Mouse (Mus musculus): ENCODE measurements around the gene Fabp3.
A peak's percentile ranks its signal among the peaks of the same experiment; 100 is the strongest.

The Fabp3 gene

GRCm38 (mm10) chr4:130308231-130309081 is at the start of gene Fabp3, which contains the start of gene Gm10570:
Gene Fabp3, plus strand, starts transcription at chr4:130308595.
Gene Gm10570, minus strand, starts transcription at chr4:130308674.
- peak; percentile 68 for DNase-seq (ENCODE audit: low read depth, low spot score)

- DNase-seq (ENCODE audit: low read depth, low spot score): no peak
Measured at GRCm38 (mm10) chr4:130260406-130260805, 48.0 kb upstream of the Fabp3 start.

- no peak for DNase-seq (ENCODE audit: low read depth, low spot score)
Measured at GRCm38 (mm10) chr4:130264131-130264530, 44.3 kb upstream of the Fabp3 start.

GRCm38 (mm10) chr4:130264698-130265349 is 43.6 kb upstream of the Fabp3 start:
- DNase-seq (ENCODE audit: low read depth, low spot score): no peak

- no peak for DNase-seq (ENCODE audit: low read depth, low spot score)
Measured at GRCm38 (mm10) chr4:130266601-130267000, 41.8 kb upstream of the Fabp3 start.

GRCm38 (mm10) chr4:130267069-130267468 is 41.3 kb upstream of the Fabp3 start:
- no peak for DNase-seq (ENCODE audit: low read depth, low spot score)

DNA sequence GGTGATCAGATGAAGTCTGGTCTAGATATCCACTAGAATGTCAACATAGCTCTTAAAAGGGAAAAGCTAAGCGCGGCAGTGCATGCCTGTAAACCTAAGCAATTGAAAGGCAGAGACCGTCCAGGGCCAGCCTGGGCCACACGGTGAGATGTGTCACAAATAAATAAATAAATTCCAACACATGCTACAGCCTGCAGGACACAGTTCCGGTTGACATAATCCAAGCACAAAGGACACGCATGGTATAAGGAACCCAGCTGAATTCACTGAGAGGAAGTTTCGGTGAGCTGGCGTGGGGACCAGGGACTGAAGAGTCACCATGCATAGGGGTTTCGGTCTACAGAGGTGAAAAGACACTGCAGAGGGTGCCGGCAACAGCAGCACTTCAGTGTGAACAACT is 39.7 kb upstream of the Fabp3 start:
- no peak for DNase-seq (ENCODE audit: low read depth, low spot score)

DNA sequence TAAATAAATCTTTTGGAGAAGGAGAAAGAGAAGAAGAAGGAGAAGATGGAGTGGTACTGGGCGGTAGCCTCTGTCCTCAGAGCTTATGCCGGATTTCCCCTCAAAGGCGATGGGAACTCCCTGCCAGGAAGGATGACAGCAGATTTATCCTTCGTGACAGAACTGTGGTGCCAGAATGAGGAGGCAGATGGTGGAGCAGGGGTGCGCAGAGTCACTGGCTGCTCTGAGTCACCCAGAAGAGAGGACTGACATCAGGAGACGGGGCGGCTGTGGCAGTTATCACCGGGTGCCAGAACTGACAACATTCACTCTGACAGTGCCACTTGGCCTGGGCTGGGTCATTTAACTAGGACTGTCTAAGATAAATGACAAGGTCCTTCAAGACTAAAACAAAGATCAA is 38.3 kb upstream of the Fabp3 start:
- peak; percentile 68 for DNase-seq (ENCODE audit: low read depth, low spot score)

DNA sequence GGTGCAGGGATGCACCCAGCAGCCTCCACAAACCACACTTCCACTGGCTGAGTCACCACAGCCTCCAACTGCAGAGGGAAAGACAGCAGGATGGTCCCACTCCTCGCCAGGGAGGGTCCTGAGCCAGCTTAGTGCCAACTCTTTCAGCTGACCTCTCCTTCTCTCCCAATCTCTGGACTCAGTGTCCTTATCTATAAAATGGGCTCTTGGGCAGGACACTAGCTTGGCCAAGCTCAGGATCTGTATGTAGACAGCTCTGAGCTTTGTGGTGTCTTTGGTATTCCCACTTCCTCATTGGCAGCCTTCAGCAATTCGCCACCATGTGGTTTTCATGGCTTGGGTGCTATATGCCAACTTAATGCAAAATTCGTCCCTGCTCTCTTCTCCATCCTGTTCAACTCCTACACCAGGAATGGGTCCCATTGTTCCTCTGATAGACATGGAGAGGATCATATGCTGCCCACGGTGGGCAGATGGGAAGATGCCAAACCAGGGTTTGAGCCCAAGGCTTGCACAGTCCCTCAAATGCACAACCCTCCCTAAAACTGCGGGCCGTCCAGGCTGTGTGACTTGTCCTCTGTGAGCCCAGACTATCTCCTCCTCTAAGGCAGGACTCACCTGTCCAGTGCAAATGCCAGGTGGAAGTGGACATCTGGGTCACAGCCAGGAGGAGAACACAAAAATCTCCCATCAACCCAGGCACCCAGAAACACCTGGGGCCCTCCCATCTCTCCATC is 37.6 kb upstream of the Fabp3 start:
- DNase-seq (ENCODE audit: low read depth, low spot score): peak; percentile 52

- peak; percentile 68 for DNase-seq (ENCODE audit: low read depth, low spot score)
Measured at GRCm38 (mm10) chr4:130273698-130274345, 34.6 kb upstream of the Fabp3 start.

- DNase-seq (ENCODE audit: low read depth, low spot score): no peak
Measured at GRCm38 (mm10) chr4:130274346-130275015, 33.9 kb upstream of the Fabp3 start.

- no peak for DNase-seq (ENCODE audit: low read depth, low spot score)
Measured at GRCm38 (mm10) chr4:130275016-130275822, 33.2 kb upstream of the Fabp3 start.

GRCm38 (mm10) chr4:130275823-130276105 is 32.6 kb upstream of the Fabp3 start:
- no peak for DNase-seq (ENCODE audit: low read depth, low spot score)

DNA sequence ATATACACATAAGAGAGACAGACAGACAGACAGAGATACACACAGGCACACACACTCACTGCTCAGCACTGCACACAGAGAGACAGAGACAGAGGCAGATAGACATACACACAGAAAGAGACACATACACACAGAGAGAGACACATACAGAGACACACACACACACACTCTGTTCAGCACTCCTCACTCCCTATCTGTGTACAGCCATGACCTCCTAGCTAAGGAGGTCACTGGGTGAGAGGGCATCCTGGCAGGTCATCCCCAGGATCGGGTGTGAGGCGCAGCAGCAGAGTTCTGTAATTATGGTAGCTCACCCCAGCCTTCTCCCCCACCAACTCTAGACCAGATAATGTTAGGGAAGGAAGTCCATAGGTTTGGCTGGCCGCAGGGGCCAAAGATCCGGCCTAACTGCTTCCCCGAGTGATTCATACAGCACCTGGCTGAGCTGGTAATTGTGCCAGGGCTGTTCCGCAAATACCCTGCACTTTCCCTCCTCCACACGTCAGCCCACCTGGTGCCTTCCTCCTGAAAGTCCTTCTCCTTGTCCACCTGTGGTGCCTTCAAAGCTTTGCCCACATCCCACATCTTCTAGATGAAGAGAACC is 31.7 kb upstream of the Fabp3 start:
- DNase-seq (ENCODE audit: low read depth, low spot score): no peak

GRCm38 (mm10) chr4:130279105-130279504 is 29.3 kb upstream of the Fabp3 start, which contains the start of gene Serinc2:
Gene Serinc2, minus strand, starts transcription at chr4:130279205.
- no peak for DNase-seq (ENCODE audit: low read depth, low spot score)

DNA sequence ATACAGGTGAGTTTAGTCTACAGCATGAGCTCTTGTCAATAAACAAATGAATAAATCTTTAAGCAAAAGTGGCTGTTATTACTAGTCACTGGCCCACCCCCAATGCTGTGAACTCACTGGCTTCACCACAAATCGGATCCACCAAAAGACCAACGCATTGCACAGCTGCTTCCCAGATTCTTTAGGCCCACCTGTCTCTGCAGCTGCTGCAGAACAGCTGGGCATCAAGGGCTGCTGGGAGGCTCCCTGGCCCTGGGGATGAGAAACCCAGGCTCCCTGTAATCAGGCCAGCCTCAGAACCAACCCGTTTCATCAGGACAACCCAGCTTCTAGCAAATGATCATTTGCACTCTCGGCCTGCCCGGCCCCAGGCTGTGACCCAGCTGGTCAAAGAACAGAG is 25.5 kb upstream of the Fabp3 start:
- no peak for DNase-seq (ENCODE audit: low read depth, low spot score)

- no peak for DNase-seq (ENCODE audit: low read depth, low spot score)
Measured at GRCm38 (mm10) chr4:130283826-130284225, 24.6 kb upstream of the Fabp3 start.

DNA sequence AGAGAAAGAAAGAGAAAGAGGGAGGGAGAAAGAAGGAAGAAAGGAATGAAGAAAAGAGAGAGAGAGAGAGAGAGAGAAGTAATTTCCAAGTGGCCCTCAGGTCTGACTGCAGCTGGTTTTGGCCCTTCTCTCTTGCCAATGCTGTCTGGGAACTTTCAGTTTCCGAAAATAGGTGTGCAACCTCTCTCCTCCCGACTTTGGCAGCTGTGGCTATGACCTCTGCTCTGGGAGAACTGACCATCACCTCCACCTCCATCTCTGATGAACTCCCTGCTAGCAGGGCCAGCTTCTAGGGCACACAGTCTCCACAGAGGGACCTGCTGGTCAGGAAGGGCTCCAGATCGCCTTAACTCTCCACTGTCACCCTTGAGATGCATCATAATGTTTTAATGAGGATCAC is 21.9 kb upstream of the Fabp3 start:
- DNase-seq (ENCODE audit: low read depth, low spot score): no peak

DNA sequence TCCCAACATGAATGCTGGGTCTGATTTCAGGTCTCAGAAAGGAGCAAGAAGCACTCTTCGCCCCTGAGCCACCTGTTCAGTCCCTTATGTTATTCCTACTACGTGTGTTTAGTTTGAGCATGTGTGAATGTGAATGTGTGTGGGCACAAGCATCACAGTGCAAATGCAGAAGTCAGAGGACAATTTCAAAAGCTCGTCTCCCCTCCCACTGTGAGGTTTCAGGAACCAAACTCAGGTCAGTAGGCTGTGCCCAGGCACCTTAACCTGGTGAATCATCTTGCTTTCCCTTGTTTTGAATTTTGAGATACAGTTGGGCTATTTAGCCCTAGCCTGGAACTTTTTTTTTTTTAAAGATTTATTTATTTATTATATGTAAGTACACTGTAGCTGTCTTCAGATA is 18.6 kb upstream of the Fabp3 start:
- DNase-seq (ENCODE audit: low read depth, low spot score): no peak

- no peak for DNase-seq (ENCODE audit: low read depth, low spot score)
Measured at GRCm38 (mm10) chr4:130292271-130292670, 16.1 kb upstream of the Fabp3 start.

All from telencephalon, adult 2 months (tissue).